Mouse (Mus musculus): Measurements from ENCODE around the gene Tm9sf3. TPM values are rescaled to one million over a fixed set of nuclear protein-coding genes. Genes with fewer than 3 reads are reported as not detected.

Gene Tm9sf3
- total and polyA plus RNA-seq, 2 experiments from 2014 or later: 58.0 to 91.6 TPM

GRCm38 (mm10) chr19:41164447-41165095 is 99.2 kb downstream of the Tm9sf3 start:
- TF ChIP-seq CTCF (IDR thresholded peaks at IDR 0.05; ENCODE audit: low read depth): no peak
- no peak for TF ChIP-seq EP300 (IDR thresholded peaks at IDR 0.05; ENCODE audit: low read depth)
- Histone ChIP-seq H3K27me3 (ENCODE audit: control insufficient read depth, insufficient read depth, low read length) (no peaks in the 10 kb centered on the region), H3K9me3 (replicated peaks; ENCODE audit: control insufficient read depth, low read length) (no peaks in the 10 kb centered on the region), H3K4me3 (ENCODE audit: low read depth, low read length) (no peak overlapping the region), H3K9ac (replicated peaks; ENCODE audit: low read depth, low read length) (no peak overlapping the region), H3K4me1 (ENCODE audit: control insufficient read depth, insufficient read depth) (no peaks in the 10 kb centered on the region), H3K27ac (ENCODE audit: low read depth) (no peak overlapping the region), H3K4me2 (ENCODE audit: low read depth, low read length) (no peak overlapping the region), H3K36me3 (replicated peaks; ENCODE audit: control insufficient read depth, insufficient read depth, low read length) (no peaks in the 10 kb centered on the region)
- ATAC-seq (ENCODE audit: insufficient read depth, low read depth): no peak
- WGBS: 76% methylated on average over 10 of the region's 10 CpGs
- DNase-seq (ENCODE audit: low spot score): no peak

Other genes starting within 250 kb of the Tm9sf3 start
- gene Dntt, start 234.7 kb downstream of the Tm9sf3 start, total RNA-seq (2014; rRNA removed; ENCODE audit: low replicate concordance): not detected in 2 replicates
- gene Dntt, start 234.7 kb downstream of the Tm9sf3 start, polyA plus RNA-seq (2015; fragmentation: Nextera tagmentation; extraction: Ambion mirVana): not detected in 2 replicates
- gene Opalin, start 186.9 kb downstream of the Tm9sf3 start, total RNA-seq (2014; rRNA removed; ENCODE audit: low replicate concordance): not detected in 2 replicates
- gene Opalin, start 186.9 kb downstream of the Tm9sf3 start, polyA plus RNA-seq (2015; fragmentation: Nextera tagmentation; extraction: Ambion mirVana): not detected in 2 replicates
- gene Tll2, start 57.2 kb downstream of the Tm9sf3 start, total RNA-seq (2014; rRNA removed; ENCODE audit: low replicate concordance): 0.15 TPM in 1 of 2 replicates, not detected in the other
- 0.07 and 0.15 TPM in 2 replicates for gene Tll2, start 57.2 kb downstream of the Tm9sf3 start, polyA plus RNA-seq (2015; fragmentation: Nextera tagmentation; extraction: Ambion mirVana)
- 0.50 and 1.5 TPM in 2 replicates for gene Pik3ap1, start 121.1 kb upstream of the Tm9sf3 start, total RNA-seq (2014; rRNA removed; ENCODE audit: low replicate concordance)
- gene Pik3ap1, start 121.1 kb upstream of the Tm9sf3 start, polyA plus RNA-seq (2015; fragmentation: Nextera tagmentation; extraction: Ambion mirVana): 0.93 TPM in 2 replicates
- 7.0 and 8.0 TPM in 2 replicates for gene Lcor, start 218.6 kb upstream of the Tm9sf3 start, total RNA-seq (2014; rRNA removed; ENCODE audit: low replicate concordance)
- 5.8 and 7.5 TPM in 2 replicates for gene Lcor, start 218.6 kb upstream of the Tm9sf3 start, polyA plus RNA-seq (2015; fragmentation: Nextera tagmentation; extraction: Ambion mirVana)